Mouse (Mus musculus) colon, adult 2 months (tissue): ENCODE data around the gene D6Wsu163e. TPM values are rescaled to one million over a fixed set of nuclear protein-coding genes. Genes with fewer than 3 reads are reported as not detected.

Source experiments
- polyA plus RNA-seq: library from polyadenylated mRNA; depleted of rRNA; stranded (reverse); fragments of >200 nt; gene quantifications from 2 replicates; pipeline ENCODE4 v1.2.3, GENCODE M21; 2012; rRNA removed

D6Wsu163e gene
- 2.5 and 2.8 TPM in 2 replicates for polyA plus RNA-seq

DNA sequence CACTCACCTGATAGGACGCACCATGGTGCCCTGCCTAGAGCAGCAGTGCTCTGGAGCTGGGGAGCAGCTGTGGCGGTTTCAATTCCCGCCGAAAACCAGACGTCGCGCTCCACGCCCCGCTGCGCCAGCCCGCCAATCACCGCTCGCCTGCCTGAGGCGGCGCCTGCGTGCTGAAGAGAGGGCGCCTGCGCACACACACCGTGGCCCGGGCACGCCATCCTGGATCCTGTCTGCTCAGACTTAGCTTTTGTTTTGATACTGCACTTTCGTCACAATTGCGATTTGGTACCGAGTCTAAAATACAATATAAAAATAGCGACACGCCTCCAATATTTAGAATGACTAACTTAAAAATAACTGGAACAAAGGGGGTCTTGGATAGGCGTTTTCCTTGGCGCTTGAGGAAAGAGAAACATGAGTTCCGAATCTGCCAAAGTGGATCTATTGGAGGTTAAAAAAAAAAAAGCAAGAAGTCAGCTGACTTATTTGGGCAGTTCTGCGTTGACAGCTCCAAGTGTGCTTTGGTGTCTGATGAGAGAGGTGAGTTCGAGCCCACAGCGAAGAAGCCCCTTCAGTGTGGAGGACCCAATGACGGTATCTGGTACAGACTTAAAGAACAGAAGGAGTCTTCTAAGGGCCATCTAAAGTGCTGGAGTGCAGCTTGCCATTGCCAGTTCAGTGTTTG, at the start of gene D6Wsu163e, which contains the start of gene Rad51ap1:
TSS of gene D6Wsu163e (plus strand) at position 476 of the 685 bp plus-strand sequence.
TSS of gene Rad51ap1 (minus strand) at position 101 of the 685 bp plus-strand sequence.

DNA sequence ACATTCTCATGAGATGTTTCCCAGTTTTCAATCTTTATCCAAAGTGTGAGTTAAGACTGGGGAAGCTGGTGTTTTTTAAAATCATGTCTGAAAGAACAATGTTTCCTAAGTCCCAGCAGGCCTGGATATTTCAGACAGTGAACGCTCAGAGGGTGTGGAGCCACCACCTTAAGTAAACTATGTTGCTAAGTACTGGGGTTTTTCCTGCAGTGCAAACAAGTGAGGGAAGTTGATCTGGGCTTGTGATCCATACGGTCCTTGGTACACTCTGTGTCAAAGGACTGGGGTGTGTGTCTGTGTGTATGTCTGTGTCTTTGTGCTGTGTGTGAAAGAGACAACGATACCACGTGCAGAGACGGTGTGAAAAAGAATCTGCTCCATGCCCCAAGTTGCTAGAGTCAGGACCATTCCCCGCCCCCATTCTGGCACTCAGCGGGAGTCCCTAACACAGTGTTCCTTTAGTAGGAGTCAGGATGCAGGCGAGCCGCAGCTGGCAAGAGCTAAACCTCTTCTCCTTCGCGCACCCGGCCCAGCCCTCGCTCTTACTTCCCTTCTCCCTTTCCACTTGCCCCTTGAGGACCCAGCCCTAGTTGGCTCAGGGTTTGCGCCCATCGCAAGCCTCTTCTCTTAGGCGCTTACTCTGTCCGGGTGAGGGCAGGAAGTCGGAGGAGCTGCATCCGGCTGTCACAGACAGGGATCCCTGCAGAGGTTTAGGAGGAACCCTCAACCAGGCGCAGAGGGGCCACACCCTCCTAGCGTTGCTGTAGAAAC, 18.5 kb upstream of the D6Wsu163e start, which contains the start of gene Dyrk4:
TSS of gene Dyrk4 (minus strand) at position 729 of the 771 bp plus-strand sequence.

DNA sequence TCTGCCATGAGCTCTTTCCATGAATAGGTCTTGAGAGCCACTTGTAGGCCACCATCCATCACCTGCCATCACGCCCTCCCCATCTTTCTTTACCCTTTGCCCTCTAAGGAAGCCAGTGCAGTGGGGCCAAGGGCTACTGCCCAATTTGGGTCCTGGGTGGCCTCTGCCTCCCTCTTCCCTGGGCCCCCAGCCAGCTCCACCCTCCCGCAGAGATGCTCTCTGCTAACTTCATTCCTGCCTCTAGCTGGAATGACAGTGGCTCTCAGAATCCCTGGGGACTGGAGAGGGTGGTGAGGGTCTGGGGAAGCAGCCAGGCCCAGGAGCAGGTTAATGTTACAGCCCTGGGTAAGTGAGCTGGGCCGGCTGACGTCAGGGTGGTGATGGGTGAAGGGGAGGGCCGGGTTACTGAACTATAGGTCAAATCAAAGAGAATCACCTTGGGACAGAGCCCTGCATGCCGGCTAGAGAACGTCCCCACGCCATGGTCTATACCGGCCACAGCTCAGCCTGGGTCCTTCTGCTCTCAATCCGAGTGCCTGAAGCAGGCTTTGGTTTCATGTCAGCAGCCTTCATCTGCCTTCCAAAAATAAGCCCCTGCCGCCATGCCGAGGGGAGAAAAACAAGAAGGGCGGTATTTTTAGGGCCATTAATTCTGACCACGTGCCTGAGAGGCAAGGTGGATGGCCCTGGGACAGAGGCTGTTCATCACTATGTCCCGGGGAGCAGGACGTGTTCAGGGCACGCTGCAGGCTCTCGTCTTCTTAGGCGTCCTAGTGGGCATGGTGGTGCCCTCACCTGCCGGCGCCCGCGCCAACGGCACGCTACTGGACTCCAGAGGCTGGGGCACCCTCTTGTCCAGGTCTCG, 75.4 kb downstream of the D6Wsu163e start, which contains the start of gene Fgf6:
TSS of gene Fgf6 (plus strand) at position 681 of the 865 bp plus-strand sequence.

Other genes with a start within 250 kb of the D6Wsu163e start
- gene Kcna6, start 199.3 kb upstream of the D6Wsu163e start, polyA plus RNA-seq: 0.98 and 1.0 TPM in 2 replicates
- 86.0 and 101 TPM in 2 replicates for gene Ndufa9, start 90.8 kb upstream of the D6Wsu163e start, polyA plus RNA-seq
- gene Akap3, start 86.9 kb upstream of the D6Wsu163e start, polyA plus RNA-seq: not detected in 2 replicates
- 0.16 and 0.35 TPM in 2 replicates for gene Dyrk4, start 18.1 kb upstream of the D6Wsu163e start, polyA plus RNA-seq
- 2.9 and 3.2 TPM in 2 replicates for gene Rad51ap1, start 375 bp upstream of the D6Wsu163e start, polyA plus RNA-seq
- not detected in 2 replicates for gene Fgf6, start 75.6 kb downstream of the D6Wsu163e start, polyA plus RNA-seq
- gene Fgf23, start 132.9 kb downstream of the D6Wsu163e start, polyA plus RNA-seq: not detected in 2 replicates
- 3.1 and 3.2 TPM in 2 replicates for gene Tigar, start 169.6 kb downstream of the D6Wsu163e start, polyA plus RNA-seq
- gene Ccnd2, start 212.2 kb downstream of the D6Wsu163e start, polyA plus RNA-seq: 57.3 and 105 TPM in 2 replicates